Mouse (Mus musculus): Measurements from ENCODE around the gene Hsf2bp. TPM values are rescaled to one million over a fixed set of nuclear protein-coding genes. Genes with fewer than 3 reads are reported as not detected.

Hsf2bp gene
- polyA plus RNA-seq, 1 experiment from 2014 or later = 0.13 TPM

DNA sequence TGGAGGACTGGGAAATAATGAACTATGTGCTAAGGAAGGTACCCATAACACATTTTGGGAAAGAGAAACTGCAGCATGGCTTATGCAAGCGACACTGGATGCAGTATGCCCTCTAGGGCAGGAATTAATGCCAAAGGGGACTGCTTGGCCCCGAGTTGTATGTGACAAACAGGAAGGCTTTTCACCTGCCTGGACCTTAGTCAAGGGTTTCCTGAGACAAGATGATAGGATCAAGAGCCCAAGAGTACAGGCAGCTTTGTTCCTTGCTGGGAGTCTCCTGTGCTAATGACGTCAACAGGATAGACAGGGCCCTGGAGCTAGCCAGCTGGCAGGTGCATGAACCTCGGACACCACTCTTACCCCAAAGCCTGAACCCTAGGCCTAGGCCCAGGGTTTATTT, 95.5 kb downstream of the Hsf2bp start:
- no peak overlapping the region for H3K9ac ChIP-seq (ENCODE audit: low read length)
- no peaks in the 10 kb centered on the region for H3K27me3 ChIP-seq (ENCODE audit: control insufficient read depth, insufficient read depth, low read length)
- H3K27ac ChIP-seq (ENCODE audit: low read length) = no peak overlapping the region
- H3K9me3 ChIP-seq (replicated peaks; ENCODE audit: control insufficient read depth, low read length) = no peaks in the 10 kb centered on the region
- H3K4me1 ChIP-seq (ENCODE audit: control insufficient read depth, insufficient read depth, low read length) = peaks cover 30% of the 10 kb centered on the region
- no peak for ATAC-seq (replicated peaks; ENCODE audit: extremely low read depth, insufficient read depth, low FRiP score)
- no peak overlapping the region for H3K4me2 ChIP-seq (ENCODE audit: low read depth, low read length)
- 64% methylated on average over 4 of the region's 4 CpGs for WGBS
- H3K36me3 ChIP-seq (ENCODE audit: control insufficient read depth, insufficient read depth) = no peaks in the 10 kb centered on the region
- H3K4me3 ChIP-seq (ENCODE audit: low read length) = no peak overlapping the region

DNA sequence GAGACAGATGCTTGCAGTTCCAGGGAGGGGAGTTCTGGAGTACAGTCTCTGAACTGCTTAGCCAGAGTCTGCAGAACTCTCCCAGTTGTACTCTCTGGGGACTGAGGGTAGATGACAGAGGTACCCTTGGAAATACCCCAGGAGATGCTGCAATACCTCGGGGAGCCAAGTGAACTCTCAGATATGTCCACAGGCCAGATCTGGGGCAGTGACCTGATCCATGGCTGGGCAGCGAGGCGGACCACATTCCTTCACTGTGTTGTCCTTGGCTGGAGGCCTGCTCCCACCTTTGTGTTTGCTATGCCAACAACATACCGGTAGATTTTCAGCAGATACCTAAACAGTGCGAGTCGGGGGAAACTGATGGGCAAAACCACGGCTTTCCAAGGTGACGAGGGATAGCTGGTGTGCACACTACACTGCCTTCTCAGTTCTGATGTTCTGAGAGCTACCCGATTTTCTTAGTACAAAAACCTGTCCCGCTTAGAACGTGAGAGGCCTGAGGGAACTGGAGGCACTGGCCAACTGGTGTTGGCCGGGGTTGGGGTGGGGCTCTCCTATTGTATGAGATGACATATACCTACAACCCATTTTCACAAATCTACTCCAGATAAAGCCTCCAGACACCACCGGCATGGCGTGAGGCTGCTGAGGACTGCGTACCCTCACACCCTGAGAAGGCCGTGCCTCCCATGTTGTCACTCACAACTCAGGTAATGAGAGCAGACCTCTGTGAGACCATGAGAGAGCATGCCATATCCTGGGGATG, 96.7 kb downstream of the Hsf2bp start:
- no peak overlapping the region for H3K27ac ChIP-seq (ENCODE audit: low read length)
- no peaks in the 10 kb centered on the region for H3K9me3 ChIP-seq (replicated peaks; ENCODE audit: control insufficient read depth, low read length)
- H3K36me3 ChIP-seq (ENCODE audit: control insufficient read depth, insufficient read depth) = no peaks in the 10 kb centered on the region
- no peak overlapping the region for H3K4me3 ChIP-seq (ENCODE audit: low read length)
- no peaks in the 10 kb centered on the region for H3K27me3 ChIP-seq (ENCODE audit: control insufficient read depth, insufficient read depth, low read length)
- no peak for ATAC-seq (replicated peaks; ENCODE audit: extremely low read depth, insufficient read depth, low FRiP score)
- H3K4me1 ChIP-seq (ENCODE audit: control insufficient read depth, insufficient read depth, low read length) = peaks cover 30% of the 10 kb centered on the region
- H3K9ac ChIP-seq (ENCODE audit: low read length) = no peak overlapping the region
- 75% methylated on average over 16 of the region's 16 CpGs for WGBS
- H3K4me2 ChIP-seq (ENCODE audit: low read depth, low read length) = no peak overlapping the region

DNA sequence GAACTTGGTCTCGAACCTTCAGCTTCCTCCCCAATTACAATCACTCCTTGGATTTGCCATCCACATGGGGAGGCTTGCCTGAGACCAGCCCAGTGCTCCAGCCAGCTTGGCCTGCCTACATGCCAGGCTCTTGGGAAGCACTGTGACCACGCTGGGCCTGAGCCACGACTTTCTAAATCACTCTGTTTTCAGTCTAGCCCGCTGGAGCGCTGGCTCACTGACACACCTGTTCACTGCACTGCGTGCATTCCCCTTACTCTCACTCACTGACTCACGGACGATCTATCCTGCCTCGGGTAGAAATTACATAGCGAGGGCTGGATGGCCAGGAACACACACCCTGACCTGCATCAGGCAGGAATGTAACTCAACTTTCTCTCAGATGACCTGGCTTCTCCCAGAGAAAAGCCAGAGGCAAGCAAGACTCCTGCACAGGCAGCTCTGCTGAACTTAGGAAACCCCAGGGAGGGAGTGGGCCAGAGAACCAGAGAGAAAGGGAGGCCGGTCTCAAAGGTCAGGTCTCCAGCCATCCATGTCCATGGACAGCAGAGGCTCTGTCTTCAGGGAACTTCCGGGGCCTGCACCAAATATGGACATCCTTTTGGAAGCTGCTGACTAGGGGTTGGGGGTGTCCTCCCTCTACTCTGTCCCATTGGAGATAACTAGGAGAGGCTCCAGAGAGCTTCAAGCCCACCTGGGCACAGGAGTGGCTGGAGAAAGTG, 97.4 kb downstream of the Hsf2bp start:
- Histone ChIP-seq H3K9ac (ENCODE audit: low read length) (no peak overlapping the region), H3K4me2 (ENCODE audit: low read depth, low read length) (no peak overlapping the region), H3K4me1 (ENCODE audit: control insufficient read depth, insufficient read depth, low read length) (peaks cover 25% of the 10 kb centered on the region), H3K36me3 (ENCODE audit: control insufficient read depth, insufficient read depth) (no peaks in the 10 kb centered on the region), H3K4me3 (ENCODE audit: low read length) (no peak overlapping the region), H3K27me3 (ENCODE audit: control insufficient read depth, insufficient read depth, low read length) (no peaks in the 10 kb centered on the region), H3K27ac (ENCODE audit: low read length) (no peak overlapping the region), H3K9me3 (replicated peaks; ENCODE audit: control insufficient read depth, low read length) (no peaks in the 10 kb centered on the region)
- 75% methylated on average over 12 of the region's 12 CpGs for WGBS
- ATAC-seq (replicated peaks; ENCODE audit: extremely low read depth, insufficient read depth, low FRiP score) = no peak

DNA sequence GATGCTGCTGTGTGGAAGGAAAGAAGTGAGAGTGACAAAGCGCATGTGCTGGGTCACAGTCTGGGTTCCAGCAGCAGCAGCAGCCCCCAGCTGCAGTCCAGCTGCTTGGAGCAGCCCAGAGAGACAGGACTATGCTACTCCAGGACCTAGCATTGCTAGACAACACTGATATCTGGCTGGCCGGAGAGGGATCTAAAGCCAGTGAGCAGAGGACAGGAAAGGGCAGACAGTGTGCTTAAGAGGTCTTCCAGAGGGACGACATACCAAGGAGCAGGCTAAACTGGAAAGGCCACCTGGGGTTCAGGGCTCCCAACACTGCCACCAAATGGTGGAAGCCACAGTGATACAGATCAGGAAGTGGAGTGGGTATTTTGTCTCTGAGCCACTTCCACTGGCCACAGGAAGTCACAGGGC, 99.0 kb downstream of the Hsf2bp start:
- H3K9ac ChIP-seq (ENCODE audit: low read length) = no peak overlapping the region
- no peaks in the 10 kb centered on the region for H3K27me3 ChIP-seq (ENCODE audit: control insufficient read depth, insufficient read depth, low read length)
- ATAC-seq (replicated peaks; ENCODE audit: extremely low read depth, insufficient read depth, low FRiP score) = peak; percentile 59
- no peak overlapping the region for H3K4me2 ChIP-seq (ENCODE audit: low read depth, low read length)
- peaks cover 24% of the 10 kb centered on the region for H3K4me1 ChIP-seq (ENCODE audit: control insufficient read depth, insufficient read depth, low read length)
- WGBS = 10% methylated on average over 3 of the region's 3 CpGs
- H3K27ac ChIP-seq (ENCODE audit: low read length) = peak overlapping the region; percentile 12
- H3K4me3 ChIP-seq (ENCODE audit: low read length) = no peak overlapping the region
- no peaks in the 10 kb centered on the region for H3K9me3 ChIP-seq (replicated peaks; ENCODE audit: control insufficient read depth, low read length)
- no peaks in the 10 kb centered on the region for H3K36me3 ChIP-seq (ENCODE audit: control insufficient read depth, insufficient read depth)

DNA sequence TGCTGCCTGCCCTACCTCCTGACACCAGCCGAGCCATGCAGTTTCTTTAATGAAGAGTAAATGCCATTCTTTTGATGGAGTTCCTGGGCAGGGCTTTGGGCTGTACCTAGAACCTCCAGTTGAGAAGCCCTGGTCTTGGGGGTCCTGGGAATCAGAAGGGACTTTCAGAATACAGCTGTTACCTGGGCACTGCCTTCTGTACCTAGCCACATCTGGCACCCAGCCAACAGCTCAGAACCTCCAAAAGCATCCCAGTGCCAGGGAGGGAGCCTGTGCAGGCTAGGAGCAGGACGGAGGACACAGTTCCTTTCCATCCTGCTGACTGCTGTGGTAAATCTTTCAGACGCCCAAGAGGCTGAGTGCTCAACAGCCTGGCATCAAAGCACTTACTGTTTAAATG, 100.3 kb downstream of the Hsf2bp start:
- Histone ChIP-seq H3K4me3 (ENCODE audit: low read length) (no peak overlapping the region), H3K36me3 (ENCODE audit: control insufficient read depth, insufficient read depth) (no peaks in the 10 kb centered on the region), H3K27ac (ENCODE audit: low read length) (no peak overlapping the region), H3K9ac (ENCODE audit: low read length) (no peak overlapping the region), H3K4me1 (ENCODE audit: control insufficient read depth, insufficient read depth, low read length) (peaks cover 22% of the 10 kb centered on the region), H3K9me3 (replicated peaks; ENCODE audit: control insufficient read depth, low read length) (no peaks in the 10 kb centered on the region), H3K4me2 (ENCODE audit: low read depth, low read length) (no peak overlapping the region), H3K27me3 (ENCODE audit: control insufficient read depth, insufficient read depth, low read length) (no peaks in the 10 kb centered on the region)
- 77% methylated on average over 3 of the region's 3 CpGs for WGBS
- ATAC-seq (replicated peaks; ENCODE audit: extremely low read depth, insufficient read depth, low FRiP score) = no peak

DNA sequence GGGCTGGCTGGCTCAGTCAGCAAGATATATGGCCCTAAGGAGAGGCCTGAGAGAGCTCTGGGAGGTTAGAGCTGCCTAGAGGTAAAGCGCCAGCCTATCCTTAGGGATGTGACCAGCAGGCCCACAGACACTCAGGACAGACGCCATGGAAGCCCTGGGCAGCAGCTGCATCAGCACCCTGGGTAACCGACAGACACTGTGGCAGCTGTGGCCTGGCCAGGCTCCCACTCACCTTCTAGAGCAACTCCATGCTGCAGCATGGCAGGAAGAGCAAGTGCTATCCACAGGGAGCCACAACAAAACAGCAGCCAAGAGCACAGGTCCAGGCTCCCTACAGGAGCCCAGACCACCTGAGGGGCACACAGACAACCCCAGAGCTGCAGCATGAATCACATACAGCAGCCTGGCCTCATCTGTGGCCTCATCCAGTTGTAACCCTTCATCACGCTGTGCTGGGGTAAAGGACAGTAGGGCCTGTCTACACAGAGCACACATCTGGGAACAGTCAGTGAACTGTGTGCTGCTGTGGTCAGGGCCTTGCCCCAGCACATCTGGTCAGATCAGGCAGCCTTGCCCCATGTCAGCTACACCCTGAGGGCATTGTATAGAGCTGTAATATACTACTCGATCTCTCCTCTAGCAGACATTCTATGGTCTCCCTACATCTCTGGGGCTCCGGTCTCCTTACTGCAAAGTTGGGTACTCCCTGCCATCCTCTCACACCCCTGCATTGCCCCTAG, 100.9 kb downstream of the Hsf2bp start:
- whole genome bisulfite sequencing = 80% methylated on average over 6 of the region's 6 CpGs
- no peak overlapping the region for H3K27ac ChIP-seq (ENCODE audit: low read length)
- H3K36me3 ChIP-seq (ENCODE audit: control insufficient read depth, insufficient read depth) = no peaks in the 10 kb centered on the region
- no peak overlapping the region for H3K4me3 ChIP-seq (ENCODE audit: low read length)
- peaks cover 21% of the 10 kb centered on the region for H3K4me1 ChIP-seq (ENCODE audit: control insufficient read depth, insufficient read depth, low read length)
- no peak for ATAC-seq (replicated peaks; ENCODE audit: extremely low read depth, insufficient read depth, low FRiP score)
- no peak overlapping the region for H3K4me2 ChIP-seq (ENCODE audit: low read depth, low read length)
- no peaks in the 10 kb centered on the region for H3K27me3 ChIP-seq (ENCODE audit: control insufficient read depth, insufficient read depth, low read length)
- no peaks in the 10 kb centered on the region for H3K9me3 ChIP-seq (replicated peaks; ENCODE audit: control insufficient read depth, low read length)
- H3K9ac ChIP-seq (ENCODE audit: low read length) = no peak overlapping the region

DNA sequence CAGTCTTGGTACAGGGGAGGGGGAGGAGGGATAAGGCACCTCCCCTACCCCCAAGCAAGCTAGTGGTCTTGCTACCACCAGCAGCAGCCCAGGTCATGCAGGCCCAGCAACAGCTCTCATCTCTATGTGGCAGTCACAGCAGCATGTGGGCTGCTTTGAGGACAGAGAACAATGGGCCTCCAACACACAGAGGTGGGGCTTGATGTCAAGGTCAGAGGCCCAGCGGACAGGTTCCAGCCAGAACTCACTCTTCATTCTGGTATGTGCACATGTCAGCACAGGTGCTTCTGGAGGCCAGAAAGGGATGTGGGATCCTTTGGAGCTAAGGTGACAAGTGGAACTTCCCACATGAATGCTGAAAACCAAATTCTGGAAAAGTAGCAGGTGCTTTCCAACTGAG, 102.2 kb downstream of the Hsf2bp start:
- H3K27ac ChIP-seq (ENCODE audit: low read length) = no peak overlapping the region
- H3K4me3 ChIP-seq (ENCODE audit: low read length) = no peak overlapping the region
- H3K9ac ChIP-seq (ENCODE audit: low read length) = no peak overlapping the region
- peaks cover 28% of the 10 kb centered on the region for H3K4me1 ChIP-seq (ENCODE audit: control insufficient read depth, insufficient read depth, low read length)
- H3K9me3 ChIP-seq (replicated peaks; ENCODE audit: control insufficient read depth, low read length) = no peaks in the 10 kb centered on the region
- no peak overlapping the region for H3K4me2 ChIP-seq (ENCODE audit: low read depth, low read length)
- 70% methylated on average over 1 of the region's 1 CpGs for whole genome bisulfite sequencing
- H3K27me3 ChIP-seq (ENCODE audit: control insufficient read depth, insufficient read depth, low read length) = no peaks in the 10 kb centered on the region
- no peaks in the 10 kb centered on the region for H3K36me3 ChIP-seq (ENCODE audit: control insufficient read depth, insufficient read depth)
- no peak for ATAC-seq (replicated peaks; ENCODE audit: extremely low read depth, insufficient read depth, low FRiP score)

DNA sequence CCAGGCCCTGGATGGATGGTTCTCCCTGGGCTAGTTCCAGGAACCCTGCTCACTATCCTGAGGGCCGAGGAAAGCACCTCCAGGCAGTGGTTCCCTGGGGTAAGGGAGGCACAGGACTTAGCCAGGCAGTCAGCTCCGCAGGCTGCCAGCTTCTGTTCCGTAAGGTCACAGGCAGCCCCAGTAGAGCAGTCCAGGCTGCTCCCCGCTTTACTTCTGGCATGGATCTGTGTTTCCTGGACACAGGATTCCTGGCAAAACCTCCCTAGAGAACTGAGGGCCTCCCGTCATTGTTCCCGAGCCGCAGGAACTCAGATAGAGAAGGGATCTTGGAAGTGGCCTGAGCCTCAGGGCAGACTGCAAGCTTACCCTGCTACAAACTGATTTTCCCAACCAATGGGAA, 104.7 kb downstream of the Hsf2bp start:
- peak overlapping the region; percentile 50 for H3K9ac ChIP-seq (ENCODE audit: low read length)
- peaks cover 17% of the 10 kb centered on the region; the same call in 1 of the 2 replicates for H3K4me1 ChIP-seq (ENCODE audit: control insufficient read depth, insufficient read depth, low read length)
- H3K4me3 ChIP-seq (ENCODE audit: low read length) = no peak overlapping the region
- ATAC-seq (replicated peaks; ENCODE audit: extremely low read depth, insufficient read depth, low FRiP score) = peak; percentile 66
- peak overlapping the region; percentile 64 for H3K27ac ChIP-seq (ENCODE audit: low read length)
- 34% methylated on average over 7 of the region's 7 CpGs for WGBS
- H3K9me3 ChIP-seq (replicated peaks; ENCODE audit: control insufficient read depth, low read length) = no peaks in the 10 kb centered on the region
- no peak overlapping the region for H3K4me2 ChIP-seq (ENCODE audit: low read depth, low read length)
- no peaks in the 10 kb centered on the region for H3K36me3 ChIP-seq (ENCODE audit: control insufficient read depth, insufficient read depth)
- H3K27me3 ChIP-seq (ENCODE audit: control insufficient read depth, insufficient read depth, low read length) = no peaks in the 10 kb centered on the region
